Mouse (Mus musculus) neural tube, embryonic 14.5 days (tissue): ENCODE measurements at regions not wholly inside any gene's neighbourhood (a gene's known extent, or its start where the extent isn't known, plus 50 kb on each side); places are given as distances from the start of the nearest gene placed in this dataset.

Experiments
- ATAC-seq: fragments of 200-750 bp; cut with Nextera tagmentation; 2 replicates; pipeline ENCODE4 v1.8.0; 2017; ENCODE audit warnings: low read depth, mild to moderate bottlenecking, moderate TSS enrichment, moderate library complexity
- H3K27ac ChIP-seq: fragments of 300-500 bp; sonication (generic); 2 replicates; pipeline ENCODE4 v1.5.1; 2014; ENCODE audit warnings: low read depth, mild to moderate bottlenecking, control low read depth, low read length, moderate library complexity, mixed read lengths
- H3K27me3 ChIP-seq: fragments of 300-500 bp; sonication (generic); 2 replicates; pipeline ENCODE4 v1.6.1; 2014; ENCODE audit warnings: low read length; ENCODE audit not compliant: control insufficient read depth, insufficient read depth
- H3K36me3 ChIP-seq: fragments of 300-500 bp; sonication (generic); 2 replicates; pipeline ENCODE4 v1.6.1; 2014; ENCODE audit warnings: low read length, mixed read lengths; ENCODE audit not compliant: control insufficient read depth, insufficient read depth
- H3K4me1 ChIP-seq: fragments of 300-500 bp; sonication (generic); 2 replicates; pipeline ENCODE4 v1.6.1; 2014; ENCODE audit warnings: low read length; ENCODE audit not compliant: control insufficient read depth, insufficient read depth
- H3K4me2 ChIP-seq: fragments of 300-500 bp; sonication (generic); 2 replicates; pipeline ENCODE4 v1.6.1; 2014; ENCODE audit warnings: mild to moderate bottlenecking, low read depth, low read length, control low read depth
- H3K4me3 ChIP-seq: fragments of 300-500 bp; sonication (generic); 2 replicates; pipeline ENCODE4 v1.5.1; 2014; ENCODE audit warnings: low read depth, low read length, control low read depth, mixed read lengths
- H3K9ac ChIP-seq: fragments of 300-500 bp; sonication (generic); replicated peaks from 2 replicates; pipeline ENCODE4 v1.6.1; 2014; ENCODE audit warnings: low read depth, mild to moderate bottlenecking, control low read depth, low read length, mixed read lengths
- H3K9me3 ChIP-seq: fragments of 300-500 bp; sonication (generic); 2 replicates; pipeline ENCODE4 v1.6.1; 2016; ENCODE audit warnings: low read length; ENCODE audit not compliant: control insufficient read depth
- WGBS: fragments of 180-500 bp; shearing (Covaris S2); extraction: QIAGEN DNeasy Blood & Tissue Kit; methylation state at CpG from one replicate; pipeline ENCODE4 v1.1.7; 2014; 5-methylcytosine and 5-hydroxymethylcytosine counted together

- H3K9me3 ChIP-seq = no peaks in the 10 kb centered on the region
- H3K4me2 ChIP-seq = no peak overlapping the region
- H3K9ac ChIP-seq = no peak overlapping the region
- H3K27me3 ChIP-seq = no peaks in the 10 kb centered on the region
- 13% methylated on average over 10 of the region's 10 CpGs for WGBS
- ATAC-seq = no peak
- no peak overlapping the region for H3K27ac ChIP-seq
- no peak overlapping the region for H3K4me3 ChIP-seq
- H3K4me1 ChIP-seq = no peaks in the 10 kb centered on the region
- H3K36me3 ChIP-seq = no peaks in the 10 kb centered on the region
These were observed 103.9 kb upstream of the Cxadr start for GRCm38 (mm10) chr16:78197252-78197896.

- Histone ChIP-seq H3K4me3 (no peak overlapping the region), H3K27ac (no peak overlapping the region), H3K9ac (no peak overlapping the region)
These were observed 130.4 kb upstream of the Cxadr start for GRCm38 (mm10) chr16:78170627-78171605.

GRCm38 (mm10) chr16:78156876-78157232 lies 144.4 kb upstream of the Cxadr start:
- Histone ChIP-seq H3K4me3 (no peak overlapping the region), H3K36me3 (no peaks in the 10 kb centered on the region), H3K27me3 (no peaks in the 10 kb centered on the region), H3K9ac (peak overlapping the region; percentile 37; the same call in 1 of the 2 replicates), H3K27ac (peak overlapping the region; percentile 74), H3K4me1 (no peaks in the 10 kb centered on the region), H3K4me2 (no peak overlapping the region), H3K9me3 (no peaks in the 10 kb centered on the region)
- 59% methylated on average over 3 of the region's 3 CpGs for WGBS
- no peak for ATAC-seq

More at GRCm38 (mm10) chr16:78170627-78171605, 130.4 kb upstream of the Cxadr start:
- ATAC-seq = no peak
- H3K36me3 ChIP-seq = no peaks in the 10 kb centered on the region
- H3K27me3 ChIP-seq = no peaks in the 10 kb centered on the region
- H3K9me3 ChIP-seq = no peaks in the 10 kb centered on the region
- H3K4me1 ChIP-seq = no peaks in the 10 kb centered on the region
- WGBS = 69% methylated on average over 9 of the region's 9 CpGs
- H3K4me2 ChIP-seq = no peak overlapping the region

GRCm38 (mm10) chr16:78156138-78156875 lies 145.0 kb upstream of the Cxadr start:
- peak overlapping the region; percentile 74 for H3K27ac ChIP-seq

GRCm38 (mm10) chr16:78153899-78154605 lies 147.2 kb upstream of the Cxadr start:
- Histone ChIP-seq H3K9me3 (no peaks in the 10 kb centered on the region), H3K27ac (no peak overlapping the region), H3K9ac (no peak overlapping the region), H3K4me3 (no peak overlapping the region), H3K27me3 (no peaks in the 10 kb centered on the region), H3K4me2 (no peak overlapping the region), H3K4me1 (no peaks in the 10 kb centered on the region), H3K36me3 (no peaks in the 10 kb centered on the region)
- 69% methylated on average over 2 of the region's 2 CpGs for WGBS
- no peak for ATAC-seq

More at GRCm38 (mm10) chr16:78156138-78156875, 145.0 kb upstream of the Cxadr start:
- Histone ChIP-seq H3K4me3 (no peak overlapping the region), H3K4me1 (no peaks in the 10 kb centered on the region), H3K9me3 (no peaks in the 10 kb centered on the region), H3K36me3 (no peaks in the 10 kb centered on the region), H3K27me3 (no peaks in the 10 kb centered on the region), H3K4me2 (peak overlapping the region; percentile 18; the same call in 1 of the 2 replicates), H3K9ac (peak overlapping the region; percentile 37; the same call in 1 of the 2 replicates)
- ATAC-seq = peak; percentile 96
- WGBS = 21% methylated on average over 7 of the region's 7 CpGs

- Histone ChIP-seq H3K27ac (no peak overlapping the region), H3K4me3 (no peak overlapping the region), H3K4me1 (no peaks in the 10 kb centered on the region), H3K27me3 (no peaks in the 10 kb centered on the region), H3K9me3 (no peaks in the 10 kb centered on the region), H3K4me2 (no peak overlapping the region), H3K36me3 (no peaks in the 10 kb centered on the region), H3K9ac (no peak overlapping the region)
- 78% methylated on average over 1 of the region's 1 CpGs for WGBS
- no peak for ATAC-seq
These were observed 157.1 kb upstream of the Cxadr start for GRCm38 (mm10) chr16:78144146-78144545.

GRCm38 (mm10) chr16:78135501-78135900 lies 165.8 kb upstream of the Cxadr start:
- Histone ChIP-seq H3K4me3 (no peak overlapping the region), H3K4me1 (no peaks in the 10 kb centered on the region), H3K27ac (no peak overlapping the region), H3K27me3 (no peaks in the 10 kb centered on the region), H3K9ac (no peak overlapping the region), H3K4me2 (no peak overlapping the region), H3K9me3 (no peaks in the 10 kb centered on the region), H3K36me3 (no peaks in the 10 kb centered on the region)
- WGBS = 82% methylated on average over 5 of the region's 5 CpGs
- no peak for ATAC-seq

- Histone ChIP-seq H3K4me1 (no peaks in the 10 kb centered on the region), H3K4me2 (no peak overlapping the region), H3K36me3 (no peaks in the 10 kb centered on the region), H3K4me3 (no peak overlapping the region), H3K27me3 (no peaks in the 10 kb centered on the region), H3K9me3 (no peaks in the 10 kb centered on the region), H3K9ac (no peak overlapping the region), H3K27ac (no peak overlapping the region)
- no peak for ATAC-seq
- WGBS = 88% methylated on average over 7 of the region's 7 CpGs
These were observed 166.8 kb upstream of the Cxadr start for GRCm38 (mm10) chr16:78134531-78134930.
